Mouse (Mus musculus) MEL (cell line): Measurements from ENCODE around the gene Mfsd4b5. TPM values are rescaled to one million over a fixed set of nuclear protein-coding genes. Genes with fewer than 3 reads are reported as not detected.

Experiments
- DNase-seq: peaks from one replicate; pipeline ENCODE4 v3.0.0; 2011; ENCODE audit warnings: low read depth, low spot score
- H3K27ac ChIP-seq: 2 replicates; pipeline ENCODE4 v1.5.1; 2012; ENCODE audit warnings: low read depth, mild to moderate bottlenecking, control low read depth, low read length, moderate library complexity; ENCODE audit not compliant: control insufficient read depth
- H3K27me3 ChIP-seq, 2 experiments: fragments of 150-350 bp in 1 of 2; sonication (generic) in 1 of 2; 2 replicates each; pipeline ENCODE4 v1.6.1; 2012; ENCODE audit warnings: low read length in 2 of 2, mild to moderate bottlenecking in 2 of 2, improper control_type of control experiment in 1 of 2, moderate library complexity in 1 of 2; ENCODE audit not compliant: insufficient read depth in 2 of 2, control insufficient read depth in 1 of 2
- H3K36me3 ChIP-seq, 2 experiments: 2 replicates each; pipeline ENCODE4 v1.6.1; 2012 to 2014; ENCODE audit warnings: low read length in 2 of 2, improper control_type of control experiment in 1 of 2, inconsistent platforms in 1 of 2, mild to moderate bottlenecking in 1 of 2; ENCODE audit not compliant: insufficient read depth in 2 of 2, control insufficient read depth in 1 of 2
- H3K4me1 ChIP-seq, 2 experiments: fragments of 150-350 bp in 1 of 2; sonication (generic) in 1 of 2; 2 replicates each; pipeline ENCODE4 v1.6.1; 2012; ENCODE audit warnings: low read length in 2 of 2, improper control_type of control experiment in 1 of 2, mild to moderate bottlenecking in 1 of 2; ENCODE audit not compliant: insufficient read depth in 2 of 2, control insufficient read depth in 1 of 2
- H3K4me3 ChIP-seq, 2 experiments: fragments of 150-350 bp in 1 of 2; sonication (generic) in 1 of 2; 2 replicates each; pipeline ENCODE4 v1.5.1; 2012; ENCODE audit warnings: low read depth in 2 of 2, low read length in 2 of 2, mild to moderate bottlenecking in 2 of 2, moderate library complexity in 2 of 2, control low read depth in 1 of 2, improper control_type of control experiment in 1 of 2; ENCODE audit not compliant: control insufficient read depth in 1 of 2, insufficient read depth in 1 of 2
- H3K79me2 ChIP-seq: 2 replicates; pipeline ENCODE4 v1.6.1; 2012; ENCODE audit warnings: mild to moderate bottlenecking, low read length, moderate library complexity; ENCODE audit not compliant: control insufficient read depth, poor library complexity, insufficient read depth
- H3K9ac ChIP-seq: 2 replicates; pipeline ENCODE4 v1.6.1; 2012; ENCODE audit warnings: low read depth, mild to moderate bottlenecking, control low read depth, low read length, moderate library complexity; ENCODE audit not compliant: control insufficient read depth, poor library complexity, severe bottlenecking
- H3K9me3 ChIP-seq: fragments of 150-350 bp; sonication (generic); replicated peaks from 2 replicates; pipeline ENCODE4 v1.6.1; 2012; ENCODE audit warnings: mild to moderate bottlenecking, low read length, improper control_type of control experiment, moderate library complexity; ENCODE audit not compliant: insufficient read depth
- BHLHE40 ChIP-seq: IDR thresholded peaks from 2 replicates; pipeline ENCODE4 v1.6.1; 2012; ENCODE audit warnings: low read depth, mild to moderate bottlenecking, inconsistent platforms, low read length, improper control_type of control experiment, borderline replicate concordance
- CTCF ChIP-seq, 3 experiments: IDR thresholded peaks in 2 of 3; conservative IDR thresholded peaks in 1 of 3; 2 replicates each; pipeline ENCODE4 v1.5.1; 2011 to 2012; ENCODE audit warnings: low read length in 3 of 3, low read depth in 2 of 3, mild to moderate bottlenecking in 2 of 3, improper control_type of control experiment in 1 of 3, inconsistent platforms in 1 of 3, mixed read lengths in 1 of 3, moderate library complexity in 1 of 3; ENCODE audit not compliant: control insufficient read depth in 1 of 3, insufficient read depth in 1 of 3, poor library complexity in 1 of 3, severe bottlenecking in 1 of 3
- ELF1 ChIP-seq: IDR thresholded peaks from 2 replicates; pipeline ENCODE4 v1.6.1; 2014; ENCODE audit warnings: low read depth, mild to moderate bottlenecking, inconsistent platforms, low read length, improper control_type of control experiment, moderate library complexity
- EP300 ChIP-seq, 2 experiments: IDR thresholded peaks; 2 replicates each; pipeline ENCODE4 v1.6.1; 2011; ENCODE audit warnings: improper control_type of control experiment in 2 of 2, low read length in 2 of 2, low read depth in 1 of 2, mild to moderate bottlenecking in 1 of 2
- ETS1 ChIP-seq: IDR thresholded peaks from 2 replicates; pipeline ENCODE4 v1.6.1; 2012; ENCODE audit warnings: low read depth, mild to moderate bottlenecking, inconsistent platforms, low read length, improper control_type of control experiment, moderate library complexity
- GABPA ChIP-seq: IDR thresholded peaks from 2 replicates; pipeline ENCODE4 v1.6.1; 2012; ENCODE audit warnings: low read depth, mild to moderate bottlenecking, inconsistent platforms, low read length, improper control_type of control experiment, moderate library complexity
- JUND ChIP-seq: IDR thresholded peaks from 2 replicates; pipeline ENCODE4 v1.6.1; 2011; ENCODE audit warnings: low read depth, mild to moderate bottlenecking, improper control_type of control experiment, low read length
- MAFK ChIP-seq: IDR thresholded peaks from 2 replicates; pipeline ENCODE4 v1.6.1; 2011; ENCODE audit warnings: low read depth, mild to moderate bottlenecking, low read length, improper control_type of control experiment, borderline replicate concordance
- MAX ChIP-seq: IDR thresholded peaks from 2 replicates; pipeline ENCODE4 v1.6.1; 2011; ENCODE audit warnings: low read length, improper control_type of control experiment
- MYB ChIP-seq: IDR thresholded peaks from 2 replicates; pipeline ENCODE4 v1.6.1; 2011; ENCODE audit warnings: mild to moderate bottlenecking, low read depth, low read length, improper control_type of control experiment
- NELFE ChIP-seq: IDR thresholded peaks from 2 replicates; pipeline ENCODE4 v1.6.1; 2011; ENCODE audit warnings: low read depth, low read length, improper control_type of control experiment
- POLR2AphosphoS2 ChIP-seq: IDR thresholded peaks from 2 replicates; pipeline ENCODE4 v1.6.1; 2011; ENCODE audit warnings: low read length, improper control_type of control experiment
- POLR2AphosphoS5 ChIP-seq: IDR thresholded peaks from 2 replicates; pipeline ENCODE4 v1.6.1; 2012; ENCODE audit warnings: low read depth, borderline replicate concordance, mild to moderate bottlenecking, inconsistent platforms, low read length, moderate library complexity, mixed read lengths
- RCOR1 ChIP-seq: IDR thresholded peaks from 2 replicates; pipeline ENCODE4 v1.6.1; 2012; ENCODE audit warnings: low read depth, mild to moderate bottlenecking, inconsistent platforms, low read length, improper control_type of control experiment
- SMC3 ChIP-seq: IDR thresholded peaks from 2 replicates; pipeline ENCODE4 v1.6.1; 2011; ENCODE audit warnings: low read depth, low read length, improper control_type of control experiment
- TAL1 ChIP-seq: IDR thresholded peaks from 2 replicates; pipeline ENCODE4 v1.6.1; 2012; ENCODE audit warnings: mild to moderate bottlenecking, inconsistent platforms, low read length, moderate library complexity, mixed read lengths
- TBP ChIP-seq: IDR thresholded peaks from 2 replicates; pipeline ENCODE4 v1.8.0; 2011; ENCODE audit warnings: low read depth, low read length, improper control_type of control experiment
- TCF12 ChIP-seq: IDR thresholded peaks from 2 replicates; pipeline ENCODE4 v1.6.1; 2014; ENCODE audit warnings: low read depth, mild to moderate bottlenecking, inconsistent platforms, low read length, improper control_type of control experiment, moderate library complexity
- UBTF ChIP-seq: IDR thresholded peaks from 2 replicates; pipeline ENCODE4 v1.6.1; 2012; ENCODE audit warnings: low read depth, mild to moderate bottlenecking, inconsistent platforms, low read length, improper control_type of control experiment, moderate library complexity, borderline replicate concordance; ENCODE audit not compliant: insufficient read depth
- USF2 ChIP-seq, 2 experiments: IDR thresholded peaks; 2 replicates each; pipeline ENCODE4 v1.6.1; 2011 to 2012; ENCODE audit warnings: improper control_type of control experiment in 2 of 2, low read length in 2 of 2, borderline replicate concordance in 1 of 2, inconsistent platforms in 1 of 2, low read depth in 1 of 2, mild to moderate bottlenecking in 1 of 2; ENCODE audit not compliant: insufficient read depth in 1 of 2
- ZC3H11A ChIP-seq: IDR thresholded peaks from 2 replicates; pipeline ENCODE4 v1.6.1; 2012; ENCODE audit warnings: low read depth, mild to moderate bottlenecking, inconsistent platforms, low read length, improper control_type of control experiment
- ZMIZ1 ChIP-seq: IDR thresholded peaks from 2 replicates; pipeline ENCODE4 v1.6.1; 2012; ENCODE audit warnings: low read depth, mild to moderate bottlenecking, inconsistent platforms, low read length, improper control_type of control experiment, moderate library complexity
- polyA plus RNA-seq, 2 experiments: library from polyadenylated mRNA; stranded (reverse) in 1 of 2; unstranded in 1 of 2; fragments of >175 nt in 1 of 2; fragments of >200 nt in 1 of 2; gene quantifications; 2 replicates each; pipeline versions ENCODE4 v1.2.1 to v1.2.4; 2012; ENCODE audit warnings: low replicate concordance in 2 of 2, low read depth in 1 of 2; ENCODE audit not compliant: insufficient read length in 2 of 2, insufficient read depth in 1 of 2, missing spikeins in 1 of 2
- total RNA-seq: library from RNA; depleted of rRNA; stranded (reverse); fragments of 300-350 nt; gene quantifications from 2 replicates; pipeline ENCODE4 v1.2.3, GENCODE M21; 2012

The Mfsd4b5 gene
- total and polyA plus RNA-seq, 3 experiments, result not detected

- Histone ChIP-seq H3K9me3 (no peaks in the 10 kb centered on the region), H3K36me3 (no peaks in the 10 kb centered on the region), H3K27me3 (no peaks in the 10 kb centered on the region), H3K27ac (no peak overlapping the region), H3K79me2 (no peaks in the 10 kb centered on the region), H3K9ac (no peak overlapping the region), H3K4me1 (no peaks in the 10 kb centered on the region), H3K4me3 (no peak overlapping the region)
- no peak for TF ChIP-seq CTCF (IDR thresholded peaks at IDR 0.05 in 2 of 3, conservative IDR thresholded peaks at IDR 0.05 in 1 of 3; ENCODE audit: control insufficient read depth in 1 of 3, insufficient read depth in 1 of 3, low read depth in 2 of 3, low read length in 3 of 3, poor library complexity in 1 of 3, severe bottlenecking in 1 of 3)
- TF ChIP-seq GABPA, result no peak
- TF ChIP-seq POLR2AphosphoS5, result no peak
- no peak for TF ChIP-seq ZMIZ1
- TF ChIP-seq TCF12, result no peak
- no peak for TF ChIP-seq TAL1
- no peak for TF ChIP-seq RCOR1
- no peak for TF ChIP-seq UBTF
- TF ChIP-seq JUND, result no peak
- TF ChIP-seq ZC3H11A, result no peak
- no peak for TF ChIP-seq NELFE
- no peak for TF ChIP-seq POLR2AphosphoS2
- no peak for TF ChIP-seq USF2 (IDR thresholded peaks at IDR 0.05; ENCODE audit: borderline replicate concordance in 1 of 2, insufficient read depth in 1 of 2, low read depth in 1 of 2, low read length in 2 of 2)
- no peak for TF ChIP-seq ELF1
- TF ChIP-seq TBP, result no peak
- TF ChIP-seq ETS1, result no peak
- TF ChIP-seq MAFK, result no peak
- no peak for TF ChIP-seq EP300 (IDR thresholded peaks at IDR 0.05; ENCODE audit: low read depth in 1 of 2, low read length in 2 of 2)
- TF ChIP-seq MAX, result no peak
- DNase-seq, result no peak
Observed at GRCm38 (mm10) chr10:40007953-40008352, 21.5 kb upstream of the Mfsd4b5 start.

DNA sequence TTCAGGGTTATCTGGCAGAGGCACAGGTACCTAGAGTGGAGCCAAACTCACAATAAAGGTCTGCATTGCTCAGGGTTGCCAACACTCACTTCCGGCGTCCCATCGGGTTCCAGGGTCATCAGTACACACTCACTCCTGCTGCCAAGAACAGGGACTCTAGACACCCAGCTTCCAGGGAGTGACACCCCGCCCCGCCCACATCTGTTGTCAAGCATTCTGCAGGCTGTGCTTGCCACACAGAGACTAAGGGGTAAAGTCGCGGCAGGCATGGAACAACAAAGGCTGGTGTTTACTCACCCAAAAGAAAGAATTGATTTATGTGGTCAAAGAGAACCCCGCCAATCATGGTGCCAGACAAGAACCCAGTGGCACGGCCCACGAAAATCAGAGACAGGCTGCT, 20.5 kb upstream of the Mfsd4b5 start:
- Histone ChIP-seq H3K4me3 (no peak overlapping the region), H3K9me3 (no peaks in the 10 kb centered on the region), H3K27me3 (no peaks in the 10 kb centered on the region), H3K36me3 (no peaks in the 10 kb centered on the region), H3K27ac (no peak overlapping the region), H3K79me2 (no peaks in the 10 kb centered on the region), H3K4me1 (no peaks in the 10 kb centered on the region), H3K9ac (no peak overlapping the region)
- no peak for DNase-seq
- TF ChIP-seq SMC3, result no peak
- no peak for TF ChIP-seq GABPA
- no peak for TF ChIP-seq TAL1
- no peak for TF ChIP-seq BHLHE40
- no peak for TF ChIP-seq MYB
- TF ChIP-seq, all 39 proteins: peak for 0
